Mouse (Mus musculus) lung, postnatal 4 days (tissue): ENCODE measurements at regions not wholly inside any gene's neighbourhood (a gene's known extent, or its start where the extent isn't known, plus 50 kb on each side); places are given as distances from the start of the nearest gene placed in this dataset.
A peak's percentile ranks its signal among the peaks of the same experiment; 100 is the strongest.

Experiments used
- DNase-seq, 2 experiments: peaks; one replicate each; pipeline ENCODE4 v3.0.0; 2021

DNA sequence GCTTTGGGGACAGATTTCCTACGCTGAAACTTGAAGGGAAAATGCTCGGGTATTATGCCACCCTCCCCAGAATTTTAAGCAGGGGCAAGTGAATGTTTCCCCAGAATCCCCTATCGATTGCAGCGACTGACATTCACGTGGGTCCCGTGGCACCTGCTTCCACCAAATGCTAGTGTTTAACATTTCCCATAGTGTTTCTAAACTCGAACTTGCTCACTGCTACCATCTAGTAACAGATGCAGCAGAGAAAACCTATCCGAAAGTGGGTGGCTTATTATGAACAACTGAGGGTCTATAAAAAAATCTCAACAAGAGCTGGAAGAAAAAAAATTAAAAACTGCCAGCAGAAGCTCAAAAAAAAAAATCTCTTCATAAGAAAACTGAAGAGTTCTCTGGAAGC lies 284.2 kb downstream of the Rnf144a start:
- no peak for DNase-seq

DNA sequence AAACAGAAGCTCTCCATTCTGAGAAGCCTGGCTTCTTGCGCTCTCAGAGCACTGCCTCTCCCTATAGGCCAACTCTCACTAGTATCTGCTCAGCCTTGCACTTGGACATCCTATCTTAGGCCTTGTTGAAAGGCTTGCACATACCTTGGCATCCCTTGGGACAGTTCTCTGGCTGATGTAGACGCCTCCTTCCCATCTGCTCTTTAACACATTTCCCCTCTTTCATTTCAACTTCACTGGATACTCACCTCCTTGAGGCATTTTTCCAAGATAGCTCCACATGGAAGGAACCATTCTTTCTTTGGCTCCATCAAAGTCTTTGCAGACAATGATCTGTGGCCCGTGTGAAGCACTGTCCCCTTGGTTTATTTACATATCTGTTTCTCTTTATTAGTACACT lies 285.0 kb downstream of the Rnf144a start:
- DNase-seq = no peak

DNA sequence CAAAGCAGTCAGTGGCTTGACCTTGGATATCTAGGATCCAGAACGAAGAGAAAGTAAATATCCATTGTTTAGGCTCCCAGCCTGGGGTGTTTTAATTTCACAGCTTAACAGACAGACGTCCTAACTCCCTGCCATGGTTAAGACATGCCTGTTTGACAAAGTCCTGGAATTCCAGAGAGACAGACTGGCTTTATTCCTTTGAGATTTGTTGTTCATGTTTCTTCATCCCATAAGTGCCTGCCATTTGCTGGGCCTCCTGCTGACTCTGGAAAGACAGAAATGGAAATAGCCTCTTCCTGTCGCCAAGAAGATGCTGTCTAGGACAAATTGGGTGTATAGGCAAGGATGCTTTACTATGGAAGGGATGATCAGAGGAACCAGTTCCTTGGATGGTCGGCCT lies 285.5 kb downstream of the Rnf144a start:
- DNase-seq = no peak

DNA sequence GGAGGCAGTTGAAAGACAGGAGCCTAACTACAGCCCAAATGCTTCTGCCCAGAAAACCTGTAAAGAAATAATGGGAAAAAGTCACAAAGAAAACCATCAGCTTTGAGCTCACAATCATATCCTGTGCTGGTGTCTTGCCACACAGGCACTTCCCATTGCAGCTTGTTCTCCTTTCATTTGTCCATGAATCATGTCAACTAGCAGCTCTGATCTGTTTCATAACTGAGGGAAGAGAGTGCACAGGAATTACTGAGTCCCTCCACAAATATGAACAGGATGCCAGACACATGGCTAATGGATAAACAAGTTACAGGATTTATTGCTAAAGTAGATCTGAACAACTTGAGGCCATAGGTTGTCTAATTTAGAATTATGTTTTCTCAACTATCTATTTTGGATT lies 286.2 kb downstream of the Rnf144a start:
- DNase-seq = no peak

DNA sequence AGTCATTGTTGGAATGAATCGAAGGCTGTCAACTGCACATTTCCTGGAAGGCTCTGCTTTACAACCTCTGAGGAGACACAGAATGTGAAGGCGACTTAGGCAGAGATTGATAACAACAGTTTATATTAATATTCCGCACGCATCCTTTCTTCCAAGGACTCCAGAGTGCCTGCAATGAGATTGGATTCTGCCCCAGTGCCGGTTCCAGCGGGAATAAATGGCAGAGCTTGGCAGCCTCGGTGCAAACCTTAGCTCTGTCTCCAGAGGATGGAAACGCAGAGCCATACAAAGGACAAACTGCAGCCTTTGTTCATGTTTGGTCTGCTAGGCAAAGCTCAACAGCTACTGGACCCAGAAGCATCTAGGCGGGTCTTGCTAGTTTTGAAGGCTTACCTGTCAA lies 288.8 kb downstream of the Rnf144a start:
- DNase-seq = no peak

DNA sequence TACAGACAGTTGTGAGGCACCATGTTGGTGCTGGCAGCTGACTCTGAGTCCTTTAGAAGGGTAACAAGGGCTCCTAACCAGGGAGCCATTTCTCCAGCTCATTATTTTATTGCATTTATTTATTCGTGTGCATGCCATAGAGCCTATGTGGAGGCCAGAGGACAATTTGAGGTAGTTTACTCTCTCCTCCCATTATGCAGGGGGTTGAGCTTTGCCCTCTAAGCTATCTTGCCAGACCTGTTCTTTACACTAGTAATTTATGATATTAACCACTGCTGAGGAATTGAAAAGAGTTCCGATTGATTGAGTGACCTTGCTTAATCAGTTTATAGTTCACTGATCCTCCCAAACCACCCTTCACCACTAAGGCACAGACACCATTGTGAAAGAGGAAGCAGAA lies 290.8 kb downstream of the Rnf144a start:
- DNase-seq = no peak

DNA sequence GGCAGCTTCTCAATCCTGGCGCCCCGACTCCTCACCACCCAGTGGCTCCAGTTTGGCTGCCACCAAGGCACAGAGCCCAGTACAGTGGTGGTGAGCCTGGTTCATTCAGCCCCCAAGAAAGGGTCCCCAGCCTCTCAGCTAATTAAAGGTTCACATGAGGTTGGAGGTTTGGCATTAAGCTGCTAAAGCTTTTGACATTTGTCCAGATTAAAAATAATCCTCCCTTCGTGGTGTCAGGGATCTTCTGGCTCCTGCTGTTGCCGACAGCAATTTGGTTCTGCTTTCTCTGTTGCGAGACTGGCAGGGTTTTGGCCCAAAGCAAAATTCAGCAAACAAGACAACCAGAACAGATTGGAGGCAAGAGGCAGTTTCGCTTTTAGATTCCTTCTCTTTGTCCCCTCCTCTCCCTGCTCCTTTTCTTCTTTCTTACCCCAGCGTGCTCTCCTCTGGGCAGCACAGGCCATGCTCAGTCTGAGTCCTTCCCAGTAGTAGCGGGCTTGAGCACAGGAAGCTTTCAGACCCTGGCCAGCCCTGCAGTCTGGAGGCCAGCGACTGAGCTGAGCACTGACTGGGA lies 299.6 kb downstream of the Rnf144a start:
- peak; percentile 6 to 25 for DNase-seq

DNA sequence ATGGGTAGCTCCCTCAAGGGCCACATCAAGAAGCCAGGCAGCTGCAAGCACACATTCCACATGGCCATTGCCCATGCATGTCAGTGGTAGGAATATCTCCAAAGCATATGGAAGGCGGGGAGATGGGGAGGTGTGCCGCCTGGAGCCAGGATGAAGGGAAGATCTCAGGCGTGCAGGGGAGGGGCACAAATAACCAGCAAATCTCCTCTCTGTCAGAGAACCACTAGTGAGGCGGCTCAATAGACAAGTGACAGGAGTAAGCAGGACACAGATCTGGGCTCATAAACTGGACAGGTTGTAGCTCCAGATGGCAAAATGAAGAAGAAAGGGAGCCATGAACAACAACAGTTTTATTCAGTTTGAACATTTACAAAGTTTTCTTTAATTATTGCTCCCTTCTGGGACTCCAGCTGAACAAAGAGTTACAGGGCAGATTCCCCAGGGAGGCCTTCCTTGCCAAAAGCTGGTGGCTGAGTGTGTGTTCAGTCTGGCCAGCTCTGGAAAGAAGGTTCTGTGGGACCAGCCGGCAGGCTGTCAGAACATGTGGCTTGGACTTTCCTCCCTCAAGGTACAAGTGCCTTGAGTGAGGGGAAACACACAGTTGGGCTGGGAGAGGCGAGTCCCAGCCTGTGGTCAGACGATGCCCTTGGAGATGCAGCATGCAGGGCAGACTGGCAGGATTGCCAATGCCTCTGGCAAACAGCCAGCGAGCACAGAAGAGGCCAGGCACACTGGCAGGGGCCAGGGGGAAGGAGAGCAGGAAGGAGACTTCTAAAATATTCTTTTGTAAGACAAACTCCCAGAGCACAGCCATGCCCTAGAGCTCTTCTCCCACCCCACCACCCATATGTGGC lies 302.7 kb downstream of the Rnf144a start:
- DNase-seq = peak; percentile 24 to 57

DNA sequence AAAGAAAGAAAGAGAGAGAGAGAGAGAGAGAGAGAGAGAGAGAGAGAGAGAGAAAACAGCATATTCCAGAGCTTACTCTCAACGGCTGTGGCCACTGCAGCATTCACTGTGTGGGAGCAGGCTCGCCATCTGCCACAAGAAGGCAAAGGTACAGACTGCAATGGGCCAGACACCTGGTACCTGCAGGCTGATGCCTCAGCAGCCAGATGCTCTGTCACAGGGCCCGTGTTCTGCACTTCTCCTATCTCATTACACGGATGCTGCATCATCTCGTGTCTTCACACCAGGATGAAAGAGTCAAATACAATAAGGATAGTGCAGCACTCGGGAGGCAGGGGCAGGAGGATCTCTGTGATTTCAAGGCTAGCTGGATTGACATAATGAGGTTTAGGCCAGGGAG lies 305.2 kb downstream of the Rnf144a start:
- DNase-seq = no peak

DNA sequence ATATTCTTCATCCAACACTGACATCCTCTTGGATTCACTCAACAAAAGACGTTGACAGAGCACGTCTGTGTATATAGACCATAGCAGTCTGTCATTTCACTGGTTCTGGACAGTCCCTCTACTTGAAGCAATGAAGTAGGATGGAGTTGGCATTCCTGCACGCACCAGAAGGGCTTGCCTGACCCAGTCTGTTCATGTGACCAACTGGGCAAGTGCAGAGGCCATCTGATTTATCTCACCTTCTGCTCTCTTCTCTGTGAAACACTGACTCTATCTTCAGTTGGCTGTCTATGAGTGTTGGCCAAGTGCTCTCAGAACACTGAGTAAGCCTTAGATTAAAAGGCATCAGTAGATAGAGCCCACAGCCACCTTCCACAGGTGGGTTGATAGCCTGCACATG lies 310.7 kb downstream of the Rnf144a start:
- DNase-seq = no peak

DNA sequence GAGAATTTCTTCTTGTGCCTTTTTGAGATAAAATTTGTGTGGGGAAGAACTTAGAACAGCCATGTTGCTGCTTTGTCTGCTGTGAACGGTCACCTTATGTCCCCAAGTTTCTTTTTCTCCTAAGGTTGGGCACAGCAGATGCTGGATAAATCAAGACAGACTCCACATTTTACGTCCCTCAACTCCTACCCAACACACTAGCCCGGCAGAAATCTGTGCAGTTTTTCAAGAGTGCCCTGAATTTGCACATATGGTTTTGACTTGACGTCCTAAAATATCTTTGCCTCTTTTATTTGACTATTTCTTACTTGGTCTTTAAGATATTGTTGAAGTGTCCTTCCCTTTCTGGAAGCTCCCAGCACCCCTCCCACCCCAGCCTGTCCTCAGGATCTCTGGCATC lies 312.7 kb downstream of the Rnf144a start:
- no peak for DNase-seq

DNA sequence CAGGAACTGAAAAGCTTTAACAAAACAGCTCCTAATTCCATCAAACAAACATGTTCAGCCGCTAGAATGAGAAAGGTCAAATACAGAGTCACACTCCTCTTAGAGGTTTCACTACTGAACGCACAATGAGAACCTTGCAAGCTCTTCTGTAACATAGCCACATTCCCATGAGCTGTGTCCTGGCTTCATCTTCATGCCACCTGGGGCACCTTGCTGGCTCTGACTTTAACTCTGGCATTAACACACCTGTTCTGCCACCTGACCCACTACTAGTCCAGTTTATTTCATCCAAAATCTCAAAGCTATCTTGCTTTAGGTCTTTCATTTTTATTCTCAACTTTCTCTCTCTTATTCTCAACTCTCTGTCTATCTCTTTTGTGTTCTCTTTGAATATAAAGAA lies 314.9 kb downstream of the Rnf144a start:
- no peak for DNase-seq

DNA sequence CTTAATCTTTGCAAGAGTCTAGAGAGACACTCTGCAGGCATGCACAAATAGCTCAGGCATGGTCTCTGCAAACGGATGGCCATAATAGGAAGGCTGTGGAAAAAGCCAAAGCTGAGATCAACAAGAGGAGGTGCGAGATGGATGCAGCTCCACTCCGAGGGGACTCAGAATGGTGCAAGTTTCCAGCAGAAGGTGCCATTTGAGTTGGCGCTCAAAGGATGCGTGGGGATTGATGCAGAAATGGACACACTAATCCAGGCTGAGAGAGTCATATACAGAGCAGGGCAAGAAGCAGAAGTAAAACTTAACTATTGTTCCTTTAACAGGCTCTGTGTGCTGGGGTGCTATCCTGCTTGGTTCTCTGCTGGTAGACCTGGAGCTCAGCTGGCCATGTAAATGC lies 315.9 kb downstream of the Rnf144a start:
- no peak for DNase-seq

DNA sequence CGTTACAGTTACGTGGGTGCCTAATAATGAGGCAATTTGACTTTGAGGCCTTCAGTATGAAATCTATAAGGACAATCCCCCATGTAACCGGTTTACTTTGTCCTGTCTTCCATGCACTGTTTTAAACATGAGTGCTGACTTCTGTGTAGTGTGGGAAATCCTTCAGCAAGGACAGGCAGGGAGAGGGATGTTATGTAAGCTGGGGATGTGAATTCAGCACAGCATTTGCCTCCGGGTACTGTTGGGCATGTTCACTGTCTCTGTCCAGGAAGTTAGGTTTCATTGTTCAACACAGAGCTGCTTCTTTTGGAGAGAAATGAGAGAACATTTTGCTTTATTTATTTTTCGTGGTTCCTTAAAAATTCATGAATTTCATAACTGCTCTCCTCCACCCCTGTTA lies 322.7 kb downstream of the Rnf144a start:
- no peak for DNase-seq

DNA sequence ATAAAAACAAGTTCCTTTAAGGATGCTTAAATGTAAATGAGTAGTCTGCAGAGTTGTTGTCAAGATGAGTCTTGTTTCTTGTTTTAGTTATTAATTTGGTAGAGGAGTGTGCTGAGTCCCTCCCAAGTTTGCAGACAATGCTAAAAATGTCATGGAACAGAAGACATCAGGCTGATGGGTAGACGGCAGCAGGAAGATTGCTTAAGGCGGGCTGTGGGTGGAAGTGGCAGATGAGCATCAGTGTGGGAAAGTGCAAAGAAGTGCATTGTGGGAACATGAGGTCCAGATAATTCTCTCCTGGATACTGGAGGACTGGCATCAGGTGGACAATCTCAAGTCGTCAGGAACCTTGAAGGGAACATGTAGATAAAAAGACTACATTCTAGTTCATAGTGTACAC lies 323.2 kb downstream of the Rnf144a start:
- no peak for DNase-seq

DNA sequence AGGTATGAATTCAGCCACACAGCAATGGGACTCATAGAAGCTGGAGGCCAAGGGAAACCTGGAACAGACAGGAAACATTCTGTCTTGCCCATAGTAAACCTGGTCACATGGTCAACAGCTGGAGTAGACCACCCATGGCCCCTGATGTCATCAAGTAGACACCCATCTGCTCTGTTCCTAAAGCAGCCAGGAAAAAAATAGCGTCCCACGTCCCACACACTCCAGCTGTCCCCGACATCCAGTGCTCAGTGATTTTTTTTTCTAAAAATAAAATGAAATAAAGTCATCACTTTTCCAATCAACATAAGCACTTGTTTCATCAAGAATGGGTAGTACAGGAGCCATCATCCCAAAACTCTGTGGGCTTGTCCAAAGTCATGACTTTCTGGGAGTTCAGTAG lies 326.7 kb downstream of the Rnf144a start:
- no peak for DNase-seq

DNA sequence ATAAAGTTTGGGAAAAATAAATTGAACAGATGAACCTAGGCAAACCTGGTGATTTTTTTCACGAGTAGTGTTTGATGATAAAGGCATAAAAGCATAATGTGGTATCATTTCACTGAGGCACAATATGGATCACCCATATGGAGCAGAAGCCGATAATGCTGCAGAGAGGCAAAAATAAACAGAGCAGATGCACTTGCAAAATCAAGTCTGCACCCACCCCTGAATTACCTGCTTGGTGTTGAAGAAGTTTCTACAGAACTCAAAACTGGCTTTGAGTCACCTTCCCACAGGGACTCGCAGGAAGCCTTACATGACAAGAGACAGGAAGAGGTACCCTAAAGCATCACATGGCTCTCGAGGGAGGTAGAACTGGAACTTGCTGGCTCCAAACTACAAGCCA lies 328.1 kb downstream of the Rnf144a start:
- no peak for DNase-seq

DNA sequence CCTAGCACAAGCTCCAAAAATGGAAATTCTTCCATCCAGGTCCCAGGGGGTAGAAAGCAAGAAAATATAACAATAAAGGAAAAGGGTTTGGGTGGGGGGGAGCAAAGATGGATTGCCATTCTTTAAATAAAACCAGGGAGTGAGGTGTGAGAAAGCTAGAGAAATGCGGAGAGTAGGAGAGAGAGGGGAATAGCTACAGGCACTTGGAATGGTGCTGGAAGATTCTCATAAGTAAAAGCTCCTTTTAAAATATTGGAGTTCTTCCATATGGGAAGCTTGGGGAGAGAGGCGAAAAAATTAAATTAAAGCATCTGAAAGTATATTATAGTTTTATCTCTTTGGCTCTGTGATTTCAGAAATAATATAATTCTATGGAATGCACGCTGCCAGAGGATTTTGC lies 328.6 kb downstream of the Rnf144a start:
- DNase-seq = no peak

DNA sequence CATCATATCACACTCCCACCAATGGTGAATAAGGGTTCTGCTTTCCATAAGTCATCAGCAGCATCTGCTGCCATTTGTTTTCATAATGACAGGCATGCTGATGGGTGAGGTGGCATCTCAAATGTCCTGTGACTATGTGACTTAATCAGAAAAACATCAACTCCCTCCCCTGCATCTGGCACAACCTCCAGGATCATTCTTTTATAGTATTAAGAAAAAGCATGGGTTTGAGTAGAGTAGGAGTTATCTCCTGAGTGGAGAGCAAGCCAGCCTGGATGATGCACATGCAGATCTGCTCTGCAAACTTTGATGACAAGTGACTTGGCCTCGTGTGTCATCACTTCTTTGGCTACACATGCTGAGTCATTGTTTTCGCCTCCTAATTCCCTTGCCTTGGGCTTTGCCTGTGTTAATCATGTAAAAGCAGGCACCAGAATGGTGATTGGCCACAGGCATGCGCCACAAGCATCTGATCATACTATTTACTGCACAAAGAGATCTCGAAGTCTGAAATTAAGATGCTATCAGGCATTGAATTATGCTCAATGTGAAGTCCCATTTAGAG lies 335.9 kb downstream of the Rnf144a start:
- no peak for DNase-seq

DNA sequence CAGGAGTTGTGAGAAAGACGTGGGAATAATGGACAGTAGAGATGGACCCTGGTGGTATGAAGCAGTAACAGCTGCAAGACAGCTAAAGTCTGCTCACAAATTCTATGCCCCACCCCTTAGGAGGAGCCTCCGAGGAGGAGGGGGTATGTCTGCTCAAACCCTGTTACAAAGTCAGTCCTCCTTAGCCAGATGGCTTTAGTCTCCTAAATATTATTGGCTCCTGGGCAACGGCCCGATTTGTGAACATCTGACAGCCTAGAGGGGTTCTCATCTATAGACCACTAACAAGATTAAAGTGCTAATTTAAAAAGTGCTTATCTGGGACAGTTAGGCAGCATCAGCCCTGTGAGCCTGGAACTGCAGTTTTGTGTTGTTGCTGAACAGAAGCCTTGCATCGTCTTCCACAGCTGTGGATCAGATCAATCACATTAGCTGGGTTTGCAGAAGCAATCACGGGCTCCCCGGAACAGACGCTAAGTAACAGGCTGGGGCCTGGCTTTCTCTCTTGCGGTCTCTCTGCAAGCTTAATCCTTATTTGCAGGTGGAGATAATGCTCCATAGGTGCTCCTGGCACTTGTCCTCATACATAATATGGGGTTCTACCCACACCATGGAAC lies 339.3 kb downstream of the Rnf144a start:
- no peak for DNase-seq

DNA sequence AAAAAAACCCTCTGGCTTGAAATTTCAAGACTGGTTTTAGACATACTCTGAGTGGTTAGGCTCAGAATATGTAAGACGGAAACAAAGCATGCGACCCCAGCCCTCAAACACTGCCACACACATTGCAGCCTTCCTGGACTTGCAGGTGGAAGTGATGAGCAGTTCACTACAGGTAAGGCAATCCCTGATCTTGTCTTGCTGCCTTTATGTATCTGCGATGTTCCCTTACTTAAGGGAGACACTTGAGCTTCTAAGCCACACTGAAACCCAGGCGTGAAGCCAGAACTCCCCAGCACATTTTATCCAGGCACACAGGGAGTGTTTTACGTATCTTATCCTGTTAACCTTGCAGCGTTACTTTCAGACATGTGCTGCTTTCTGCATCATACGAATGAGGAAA lies 342.9 kb downstream of the Rnf144a start:
- no peak for DNase-seq

DNA sequence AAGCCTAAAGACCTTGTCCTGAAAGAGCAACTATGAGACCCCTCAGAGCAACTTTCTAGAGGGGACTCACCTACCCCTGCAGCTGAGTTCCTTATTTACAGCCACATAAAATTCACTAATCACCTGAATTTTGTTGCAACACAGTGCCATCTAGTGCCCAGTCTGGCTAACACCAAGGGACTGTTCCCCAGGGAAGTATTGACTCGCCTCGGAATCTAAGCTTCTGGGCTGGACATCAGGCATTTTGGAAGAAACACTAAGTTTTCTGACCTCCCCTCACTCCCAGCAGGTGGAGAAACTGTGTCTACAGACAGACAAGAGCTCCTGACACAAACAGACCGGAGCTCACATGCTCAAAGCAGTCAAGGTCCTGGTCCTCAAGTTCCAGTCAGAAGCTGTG lies 343.4 kb downstream of the Rnf144a start:
- DNase-seq = peak; percentile 28 to 80

DNA sequence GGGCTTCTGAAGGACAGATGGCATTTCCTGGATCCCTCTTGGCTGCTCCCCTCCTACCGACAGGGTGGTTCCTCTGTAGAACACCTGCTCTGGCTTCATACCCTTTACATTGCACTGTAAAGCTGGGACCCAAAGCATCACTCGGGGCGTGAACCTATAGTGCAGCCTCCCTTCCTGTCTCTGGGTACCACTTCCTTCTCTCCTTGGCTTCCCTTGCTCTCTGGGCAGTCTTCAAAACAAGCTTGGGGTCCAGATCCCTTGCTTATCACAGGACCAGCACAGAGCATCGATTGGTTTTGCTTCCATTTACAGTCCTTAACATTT lies 346.4 kb downstream of the Rnf144a start:
- DNase-seq = no peak
